Mouse (Mus musculus) intestine, embryonic 15.5 days (tissue): Measurements from ENCODE around the gene 1810030O07Rik. TPM values are rescaled to one million over a fixed set of nuclear protein-coding genes. Genes with fewer than 3 reads are reported as not detected.
"Not testable (repeated sequence)": the region's sequence is repeated elsewhere in the genome, so short reads cannot be mapped to it uniquely, and the experiment has no call there.

Experiments used
- ATAC-seq: fragments of 200-750 bp; cut with Nextera tagmentation; 2 replicates; pipeline ENCODE4 v1.8.0; 2017; ENCODE audit warnings: moderate TSS enrichment, moderate library complexity
- H3K27ac ChIP-seq: fragments of 300-500 bp; sonication (generic); 2 replicates; pipeline ENCODE4 v1.5.1; 2015; ENCODE audit warnings: mild to moderate bottlenecking, inconsistent platforms
- H3K27me3 ChIP-seq: fragments of 300-500 bp; sonication (generic); replicated peaks from 2 replicates; pipeline ENCODE4 v1.6.1; 2015; ENCODE audit warnings: inconsistent platforms
- H3K36me3 ChIP-seq: fragments of 300-500 bp; sonication (generic); 2 replicates; pipeline ENCODE4 v1.6.1; 2015; ENCODE audit warnings: inconsistent platforms
- H3K4me1 ChIP-seq: fragments of 300-500 bp; sonication (generic); replicated peaks from 2 replicates; pipeline ENCODE4 v1.6.1; 2015; ENCODE audit warnings: inconsistent platforms
- H3K4me2 ChIP-seq: fragments of 300-500 bp; sonication (generic); replicated peaks from 2 replicates; pipeline ENCODE4 v1.6.1; 2015; ENCODE audit warnings: mild to moderate bottlenecking, inconsistent platforms
- H3K4me3 ChIP-seq: fragments of 300-500 bp; sonication (generic); replicated peaks from 2 replicates; pipeline ENCODE4 v1.5.1; 2015; ENCODE audit warnings: inconsistent platforms
- H3K9ac ChIP-seq: fragments of 300-500 bp; sonication (generic); 2 replicates; pipeline ENCODE4 v1.6.1; 2015; ENCODE audit warnings: inconsistent platforms
- H3K9me3 ChIP-seq: fragments of 300-500 bp; sonication (generic); 2 replicates; pipeline ENCODE4 v1.6.1; 2016; ENCODE audit warnings: inconsistent platforms
- WGBS: fragments of 180-500 bp; shearing (Covaris S2); methylation state at CpG from one replicate; pipeline ENCODE4 v1.1.7; 2015; 5-methylcytosine and 5-hydroxymethylcytosine counted together
- polyA plus RNA-seq: library from polyadenylated mRNA; unstranded; fragments of >200 nt; fragmentation: Nextera tagmentation; extraction: Ambion mirVana; gene quantifications from 2 replicates; pipeline ENCODE4 v1.2.1, GENCODE M21; 2015

Gene 1810030O07Rik
- polyA plus RNA-seq: 35.6 and 38.5 TPM in 2 replicates

- peak; percentile 100 for ATAC-seq
Measured at GRCm38 (mm10) chrX:12673054-12673775, at the start of gene 1810030O07Rik. Gene 1810030O07Rik (minus strand): TSS chrX:12673668.

DNA sequence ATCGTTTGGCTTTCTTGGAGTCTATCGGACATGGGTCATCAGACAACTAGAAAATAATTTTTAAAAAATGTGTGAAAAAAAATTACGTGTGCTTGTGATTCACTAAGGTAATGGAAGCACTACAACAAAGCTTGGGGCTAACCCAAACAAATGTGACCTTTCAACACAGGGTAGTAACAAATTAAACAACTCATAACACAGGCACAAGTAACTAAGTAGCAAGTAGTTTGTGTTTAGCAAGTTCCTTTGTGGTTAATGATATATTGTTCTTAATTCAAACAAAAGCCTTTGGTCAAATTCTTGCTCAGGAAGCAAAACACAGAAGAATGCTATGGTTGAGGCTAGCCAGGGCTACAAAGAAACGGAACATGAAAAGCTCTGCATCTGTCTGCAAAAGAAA, 42.6 kb upstream of the 1810030O07Rik start:
- Histone ChIP-seq H3K4me2 (no peak overlapping the region), H3K4me1 (no peaks in the 10 kb centered on the region), H3K36me3 (no peaks in the 10 kb centered on the region), H3K9me3 (no peaks in the 10 kb centered on the region), H3K27ac (no peak overlapping the region), H3K9ac (no peak overlapping the region), H3K27me3 (no peaks in the 10 kb centered on the region), H3K4me3 (no peak overlapping the region)
- no peak for ATAC-seq
- WGBS: 81% methylated on average over 4 of the region's 4 CpGs

More at GRCm38 (mm10) chrX:12673054-12673775, at the start of gene 1810030O07Rik:
- H3K27me3 ChIP-seq: no peaks in the 10 kb centered on the region
- no peaks in the 10 kb centered on the region for H3K4me1 ChIP-seq
- peak within 1 kb of the TSS; percentile 61 for H3K4me3 ChIP-seq
- H3K27ac ChIP-seq: peak within 1 kb of the TSS; percentile 94
- no peaks in the 10 kb centered on the region for H3K36me3 ChIP-seq
- H3K4me2 ChIP-seq: peak within 1 kb of the TSS; percentile 59
- H3K9me3 ChIP-seq: no peaks in the 10 kb centered on the region
- WGBS: 15% methylated on average over 42 of the region's 42 CpGs
- peak within 1 kb of the TSS; percentile 76 for H3K9ac ChIP-seq

DNA sequence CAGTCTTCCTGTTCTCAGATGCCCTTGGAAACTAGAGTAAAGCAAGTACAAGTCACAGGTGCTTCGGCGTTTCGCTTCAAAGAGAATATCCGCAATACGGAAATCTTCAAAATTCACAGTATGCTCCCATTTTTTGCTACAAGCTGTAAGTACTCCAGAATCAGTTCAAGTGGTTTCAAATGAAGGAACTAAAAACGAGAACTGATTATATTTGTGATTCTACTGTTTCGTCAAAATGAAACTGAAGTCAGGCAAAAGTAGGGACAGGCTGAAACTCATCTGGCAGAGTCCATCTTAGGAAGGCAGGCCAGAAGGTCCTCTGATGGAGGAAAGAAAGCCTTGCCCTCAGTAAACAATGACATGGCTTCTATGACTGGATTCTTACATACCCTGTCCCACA, 40.3 kb upstream of the 1810030O07Rik start:
- 90% methylated on average over 7 of the region's 7 CpGs for WGBS
- no peak overlapping the region for H3K4me3 ChIP-seq
- no peaks in the 10 kb centered on the region for H3K9me3 ChIP-seq
- H3K27ac ChIP-seq: no peak overlapping the region
- no peaks in the 10 kb centered on the region for H3K27me3 ChIP-seq
- no peak overlapping the region for H3K9ac ChIP-seq
- no peak for ATAC-seq
- no peaks in the 10 kb centered on the region for H3K36me3 ChIP-seq
- H3K4me2 ChIP-seq: no peak overlapping the region
- no peaks in the 10 kb centered on the region for H3K4me1 ChIP-seq

DNA sequence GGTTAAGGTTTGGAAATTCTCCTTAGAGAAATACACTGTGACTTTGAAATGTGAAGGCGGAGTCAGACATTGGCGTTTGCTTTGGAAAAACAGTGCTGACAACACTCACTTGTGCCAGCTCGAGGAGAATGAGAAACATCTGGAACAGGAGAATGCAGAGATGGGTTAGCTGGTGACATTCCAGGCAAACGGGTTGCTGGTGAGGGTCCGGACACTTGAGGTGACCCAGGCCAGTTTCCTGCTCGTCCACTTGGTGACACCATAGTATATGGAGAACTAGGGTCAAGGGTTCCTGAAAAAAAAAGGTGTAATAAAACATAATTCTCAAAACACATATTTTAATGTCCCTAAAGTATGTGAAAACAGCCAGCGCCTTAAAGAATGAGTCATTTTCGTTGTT, 13.4 kb upstream of the 1810030O07Rik start:
- Histone ChIP-seq H3K27me3 (no peaks in the 10 kb centered on the region), H3K9me3 (no peaks in the 10 kb centered on the region), H3K27ac (no peak overlapping the region), H3K4me3 (no peak overlapping the region), H3K4me2 (no peak overlapping the region), H3K36me3 (no peaks in the 10 kb centered on the region), H3K4me1 (no peaks in the 10 kb centered on the region), H3K9ac (no peak overlapping the region)
- ATAC-seq: no peak
- WGBS: 71% methylated on average over 8 of the region's 8 CpGs

- Histone ChIP-seq H3K4me3 (no peak overlapping the region), H3K9ac (no peak overlapping the region), H3K9me3 (no peaks in the 10 kb centered on the region), H3K36me3 (no peaks in the 10 kb centered on the region), H3K27ac (no peak overlapping the region), H3K4me2 (no peak overlapping the region), H3K4me1 (no peaks in the 10 kb centered on the region), H3K27me3 (no peaks in the 10 kb centered on the region)
- ATAC-seq: no peak
Measured at GRCm38 (mm10) chrX:12686071-12686470, 12.6 kb upstream of the 1810030O07Rik start.

GRCm38 (mm10) chrX:12677396-12677795, 3.9 kb upstream of the 1810030O07Rik start:
- Histone ChIP-seq H3K27ac (no peak overlapping the region), H3K27me3 (no peaks in the 10 kb centered on the region), H3K36me3 (no peaks in the 10 kb centered on the region), H3K4me1 (no peaks in the 10 kb centered on the region), H3K4me3 (no peak overlapping the region), H3K9ac (no peak overlapping the region), H3K9me3 (no peaks in the 10 kb centered on the region), H3K4me2 (no peak overlapping the region)
- WGBS: 31% methylated on average over 6 of the region's 6 CpGs
- no peak for ATAC-seq

GRCm38 (mm10) chrX:12653879-12654278, 19.6 kb downstream of the 1810030O07Rik start:
- H3K27ac ChIP-seq: no peak overlapping the region
- H3K36me3 ChIP-seq: no peaks in the 10 kb centered on the region
- no peak overlapping the region for H3K4me2 ChIP-seq
- H3K4me1 ChIP-seq: no peaks in the 10 kb centered on the region
- no peak overlapping the region for H3K9ac ChIP-seq
- no peaks in the 10 kb centered on the region for H3K27me3 ChIP-seq
- WGBS: 75% methylated on average over 2 of the region's 2 CpGs
- no peak for ATAC-seq
- no peak overlapping the region for H3K4me3 ChIP-seq
- H3K9me3 ChIP-seq: no peaks in the 10 kb centered on the region

DNA sequence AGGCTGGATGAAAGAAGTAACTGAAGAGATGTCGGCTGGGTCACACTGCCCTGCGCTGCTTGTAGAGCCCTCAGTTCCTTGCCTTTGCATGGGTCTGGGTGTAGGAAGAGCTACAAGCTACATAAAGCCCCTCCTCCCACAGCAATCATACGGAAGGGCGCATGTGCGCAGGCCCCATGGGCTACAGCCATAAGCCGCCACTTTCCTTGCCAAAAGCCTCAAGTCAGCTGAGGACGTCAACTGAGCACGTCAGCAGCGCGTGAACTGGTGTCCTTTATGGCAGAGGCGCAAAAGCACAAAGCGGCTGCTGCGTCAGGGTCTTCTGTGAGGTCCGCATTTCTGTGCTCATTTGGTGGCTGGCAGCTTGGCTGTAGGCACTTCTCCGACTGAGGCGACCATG, 21.6 kb downstream of the 1810030O07Rik start:
- H3K27me3 ChIP-seq: no peaks in the 10 kb centered on the region
- H3K27ac ChIP-seq: no peak overlapping the region
- no peak overlapping the region for H3K4me2 ChIP-seq
- 87% methylated on average over 16 of the region's 16 CpGs for WGBS
- H3K9me3 ChIP-seq: no peaks in the 10 kb centered on the region
- ATAC-seq: no peak
- no peak overlapping the region for H3K4me3 ChIP-seq
- no peaks in the 10 kb centered on the region for H3K4me1 ChIP-seq
- H3K36me3 ChIP-seq: no peaks in the 10 kb centered on the region
- H3K9ac ChIP-seq: no peak overlapping the region

DNA sequence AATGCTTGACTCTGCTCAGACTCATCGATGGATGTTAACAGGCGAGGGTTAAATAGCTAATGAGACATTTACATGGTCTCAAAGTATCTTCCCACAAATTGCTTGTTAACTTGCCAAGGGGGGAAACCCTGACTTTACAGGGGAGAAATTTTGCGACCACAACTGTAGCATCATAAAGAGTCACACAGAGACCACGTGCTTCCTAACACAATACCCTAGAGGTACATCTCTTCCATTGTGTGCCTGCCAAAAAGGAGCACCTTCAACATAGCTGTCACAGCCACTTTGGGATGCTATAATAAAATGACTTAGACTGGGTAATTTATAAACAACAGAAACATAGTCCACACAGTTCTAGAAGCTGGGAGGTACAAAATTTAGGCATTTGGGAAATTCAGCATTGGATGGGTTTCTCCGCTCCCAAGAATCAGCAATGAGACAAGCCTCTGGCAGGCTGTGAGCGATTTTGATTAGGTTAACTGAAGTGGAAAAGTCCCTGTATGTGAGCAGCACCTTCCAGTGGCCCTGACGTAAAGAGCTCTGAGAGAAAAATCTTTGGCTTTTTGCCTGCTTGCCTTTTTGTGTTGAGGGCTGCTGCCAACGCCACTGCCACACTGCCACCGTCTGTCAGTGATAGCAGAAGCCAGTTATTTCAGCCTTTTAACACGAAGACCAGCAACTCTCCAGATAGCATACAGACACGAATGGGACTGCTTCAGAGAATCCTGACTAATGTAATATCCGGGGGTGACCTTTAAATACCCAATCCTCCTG, 27.8 kb downstream of the 1810030O07Rik start:
- H3K27ac ChIP-seq: no peak overlapping the region
- no peak overlapping the region for H3K4me2 ChIP-seq
- 64% methylated on average over 12 of the region's 12 CpGs for WGBS
- no peaks in the 10 kb centered on the region for H3K4me1 ChIP-seq
- H3K4me3 ChIP-seq: no peak overlapping the region
- no peak for ATAC-seq
- no peaks in the 10 kb centered on the region for H3K27me3 ChIP-seq
- H3K9me3 ChIP-seq: no peaks in the 10 kb centered on the region
- no peak overlapping the region for H3K9ac ChIP-seq
- no peaks in the 10 kb centered on the region for H3K36me3 ChIP-seq

- H3K4me3 ChIP-seq: no peak overlapping the region
- H3K27me3 ChIP-seq: no peaks in the 10 kb centered on the region
- H3K9ac ChIP-seq: no peak overlapping the region
- H3K4me1 ChIP-seq: no peaks in the 10 kb centered on the region
- no peaks in the 10 kb centered on the region for H3K36me3 ChIP-seq
- H3K9me3 ChIP-seq: no peaks in the 10 kb centered on the region
- ATAC-seq: no peak
- no peak overlapping the region for H3K4me2 ChIP-seq
- no peak overlapping the region for H3K27ac ChIP-seq
- 59% methylated on average over 2 of the region's 2 CpGs for WGBS
Measured at GRCm38 (mm10) chrX:12644976-12645375, 28.5 kb downstream of the 1810030O07Rik start.

- Histone ChIP-seq H3K4me3 (no peak overlapping the region), H3K9me3 (no peaks in the 10 kb centered on the region), H3K36me3 (no peaks in the 10 kb centered on the region), H3K27me3 (no peaks in the 10 kb centered on the region), H3K4me2 (no peak overlapping the region), H3K4me1 (no peaks in the 10 kb centered on the region), H3K27ac (no peak overlapping the region), H3K9ac (no peak overlapping the region)
- 64% methylated on average over 4 of the region's 4 CpGs for WGBS
- ATAC-seq: no peak
Measured at GRCm38 (mm10) chrX:12625131-12625530, 48.3 kb downstream of the 1810030O07Rik start.

GRCm38 (mm10) chrX:12612360-12612759, 61.1 kb downstream of the 1810030O07Rik start:
- ATAC-seq: peak; percentile 57
- not testable (repeated sequence) for H3K27me3 ChIP-seq, H3K4me3 ChIP-seq, H3K27ac ChIP-seq, H3K36me3 ChIP-seq, H3K4me1 ChIP-seq, H3K9me3 ChIP-seq, H3K9ac ChIP-seq, H3K4me2 ChIP-seq
- 74% methylated on average over 1 of the region's 1 CpGs for WGBS

GRCm38 (mm10) chrX:12611211-12611610, 62.3 kb downstream of the 1810030O07Rik start:
- Histone ChIP-seq H3K4me1 (no peaks in the 10 kb centered on the region), H3K9ac (no peak overlapping the region), H3K4me3 (no peak overlapping the region), H3K36me3 (no peaks in the 10 kb centered on the region), H3K9me3 (no peaks in the 10 kb centered on the region), H3K27me3 (no peaks in the 10 kb centered on the region), H3K4me2 (no peak overlapping the region), H3K27ac (0 out of 2 replicates have a peak overlapping the region, but pooled peaks have one; percentile 27)
- WGBS: 57% methylated on average over 2 of the region's 2 CpGs
- ATAC-seq: peak; percentile 86
